Mouse (Mus musculus): ENCODE results near the gene Snx14. TPM values are rescaled to one million over a fixed set of nuclear protein-coding genes. Genes with fewer than 3 reads are reported as not detected.

The Snx14 gene
- polyA plus RNA-seq, 1 experiment from 2014 or later, result 11.8 TPM

- H3K9ac ChIP-seq, result no peak overlapping the region
- H3K27me3 ChIP-seq, result no peaks in the 10 kb centered on the region
- no peaks in the 10 kb centered on the region for H3K4me1 ChIP-seq (replicated peaks)
- no peaks in the 10 kb centered on the region for H3K9me3 ChIP-seq (replicated peaks)
- DNase-seq (no peak), ATAC-seq (ENCODE audit: low read depth) (no peak)
- H3K4me3 ChIP-seq (replicated peaks), result no peak overlapping the region
- 75% methylated on average over 3 of the region's 3 CpGs for WGBS (ENCODE audit: insufficient replicate concordance)
- H3K36me3 ChIP-seq, result no peaks in the 10 kb centered on the region
- no peak overlapping the region for H3K27ac ChIP-seq
- H3K4me2 ChIP-seq, result no peak overlapping the region
Measured at GRCm38 (mm10) chr9:88342701-88343100, 96.1 kb downstream of the Snx14 start.

GRCm38 (mm10) chr9:88342241-88342640 is 96.5 kb downstream of the Snx14 start:
- Histone ChIP-seq H3K9ac (no peak overlapping the region), H3K36me3 (no peaks in the 10 kb centered on the region), H3K27ac (no peak overlapping the region), H3K4me2 (no peak overlapping the region), H3K27me3 (no peaks in the 10 kb centered on the region), H3K9me3 (replicated peaks) (no peaks in the 10 kb centered on the region), H3K4me3 (replicated peaks) (no peak overlapping the region), H3K4me1 (replicated peaks) (no peaks in the 10 kb centered on the region)
- DNase-seq (no peak), ATAC-seq (ENCODE audit: low read depth) (no peak)
- WGBS (ENCODE audit: insufficient replicate concordance), result 62% methylated on average over 7 of the region's 7 CpGs

DNA sequence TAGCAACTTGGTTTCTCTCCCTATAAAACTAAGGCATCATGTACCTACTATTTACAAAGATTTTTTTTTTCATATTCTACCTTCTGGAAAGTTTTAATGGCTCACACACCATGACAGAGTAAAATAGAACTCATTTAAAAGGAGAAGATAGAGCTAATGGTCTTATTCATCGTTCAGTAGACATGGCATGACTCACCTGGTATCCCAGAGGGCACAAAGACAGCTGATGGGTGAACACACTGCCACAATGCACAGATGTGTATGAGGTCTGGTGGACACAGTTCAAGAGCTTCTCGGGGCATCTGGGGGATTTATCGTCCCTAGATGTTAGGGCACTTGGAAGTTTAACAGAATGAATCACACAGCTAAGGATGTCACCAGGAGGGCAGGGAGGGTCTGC is 97.9 kb downstream of the Snx14 start:
- Histone ChIP-seq H3K27ac (no peak overlapping the region), H3K4me1 (replicated peaks) (no peaks in the 10 kb centered on the region), H3K9me3 (replicated peaks) (no peaks in the 10 kb centered on the region), H3K4me3 (replicated peaks) (no peak overlapping the region), H3K9ac (no peak overlapping the region), H3K4me2 (no peak overlapping the region), H3K36me3 (no peaks in the 10 kb centered on the region), H3K27me3 (no peaks in the 10 kb centered on the region)
- ATAC-seq (ENCODE audit: low read depth), result no peak
- DNase-seq, result no peak
- WGBS (ENCODE audit: insufficient replicate concordance), result 70% methylated on average over 3 of the region's 3 CpGs

DNA sequence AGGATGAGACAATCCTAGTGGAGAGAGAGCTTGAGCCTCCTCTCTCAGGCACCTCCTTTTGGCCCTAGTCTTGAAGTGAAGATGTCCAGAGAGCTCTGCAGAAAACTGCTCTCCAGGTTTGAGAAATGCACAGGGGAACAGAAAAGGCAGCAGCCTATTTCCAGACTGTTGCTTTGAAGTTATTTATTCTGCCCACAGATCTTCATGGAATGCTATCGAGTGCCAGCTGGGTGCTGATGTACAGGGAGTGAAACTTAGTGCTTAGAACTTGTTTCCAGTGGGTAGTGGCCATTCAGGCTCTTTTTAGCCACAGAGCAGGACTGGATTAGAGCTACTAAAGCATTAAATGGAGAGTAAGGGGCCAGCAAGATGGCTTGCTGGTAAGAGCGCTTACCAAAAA is 102.9 kb downstream of the Snx14 start:
- no peaks in the 10 kb centered on the region for H3K36me3 ChIP-seq
- H3K4me2 ChIP-seq, result no peak overlapping the region
- H3K27me3 ChIP-seq, result no peaks in the 10 kb centered on the region
- no peak overlapping the region for H3K27ac ChIP-seq
- no peak overlapping the region for H3K4me3 ChIP-seq (replicated peaks)
- H3K4me1 ChIP-seq (replicated peaks), result no peaks in the 10 kb centered on the region; the same call in 1 of the 2 replicates
- DNase-seq, result no peak
- H3K9ac ChIP-seq, result no peak overlapping the region
- 67% methylated on average over 1 of the region's 2 CpGs for WGBS (ENCODE audit: insufficient replicate concordance)
- H3K9me3 ChIP-seq (replicated peaks), result no peaks in the 10 kb centered on the region
- no peak for ATAC-seq (ENCODE audit: low read depth)

GRCm38 (mm10) chr9:88332447-88332846 is 106.3 kb downstream of the Snx14 start:
- no peak overlapping the region for H3K4me2 ChIP-seq
- no peak overlapping the region for H3K27ac ChIP-seq
- no peak overlapping the region for H3K4me3 ChIP-seq (replicated peaks)
- H3K4me1 ChIP-seq (replicated peaks), result peaks cover 6% of the 10 kb centered on the region
- 49% methylated on average over 3 of the region's 3 CpGs for WGBS (ENCODE audit: insufficient replicate concordance)
- H3K36me3 ChIP-seq, result no peaks in the 10 kb centered on the region
- DNase-seq (no peak), ATAC-seq (ENCODE audit: low read depth) (no peak)
- no peaks in the 10 kb centered on the region for H3K9me3 ChIP-seq (replicated peaks)
- H3K27me3 ChIP-seq, result peaks cover 27% of the 10 kb centered on the region
- H3K9ac ChIP-seq, result no peak overlapping the region

GRCm38 (mm10) chr9:88330316-88330715 is 108.4 kb downstream of the Snx14 start:
- ATAC-seq (ENCODE audit: low read depth), result no peak

DNA sequence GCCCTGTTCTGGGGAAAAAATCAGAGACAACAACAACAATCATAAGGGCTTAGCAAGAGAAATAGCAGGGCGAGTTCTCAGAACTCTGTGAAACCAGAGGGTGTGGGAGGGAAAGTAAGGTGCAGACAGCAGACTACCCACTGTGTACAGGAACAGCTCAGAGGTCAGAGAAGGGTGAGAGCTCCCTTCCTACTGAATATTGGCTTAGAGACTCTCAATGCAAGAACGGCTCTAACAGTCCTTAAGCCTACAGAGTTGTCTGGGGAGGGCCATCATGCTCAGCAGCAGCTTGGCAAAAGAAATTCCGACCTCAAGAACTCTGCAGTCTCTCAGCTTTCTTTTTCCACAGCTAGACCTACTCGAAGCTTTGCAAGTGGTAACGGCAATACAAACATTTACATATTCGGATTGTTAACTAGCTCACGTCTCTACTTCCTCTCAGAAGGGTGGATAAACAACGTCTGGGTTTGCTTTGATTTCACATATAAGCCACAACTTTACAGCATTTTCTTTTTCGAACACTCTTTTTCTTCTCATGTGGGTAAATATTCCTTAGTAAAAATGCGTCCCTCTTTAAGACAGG is 109.5 kb downstream of the Snx14 start:
- H3K9ac ChIP-seq, result no peak overlapping the region
- peaks cover 42% of the 10 kb centered on the region for H3K27me3 ChIP-seq
- ATAC-seq (ENCODE audit: low read depth) (no peak), DNase-seq (no peak)
- H3K4me1 ChIP-seq (replicated peaks), result peaks cover 6% of the 10 kb centered on the region
- WGBS (ENCODE audit: insufficient replicate concordance), result 34% methylated on average over 10 of the region's 10 CpGs
- H3K4me3 ChIP-seq (replicated peaks), result peak overlapping the region; percentile 7; the same call in 1 of the 2 replicates
- H3K4me2 ChIP-seq, result peak overlapping the region; percentile 71
- H3K9me3 ChIP-seq (replicated peaks), result no peaks in the 10 kb centered on the region
- no peaks in the 10 kb centered on the region for H3K36me3 ChIP-seq
- no peak overlapping the region for H3K27ac ChIP-seq

More at GRCm38 (mm10) chr9:88330316-88330715, 108.4 kb downstream of the Snx14 start:
- WGBS (ENCODE audit: insufficient replicate concordance), result 51% methylated on average over 3 of the region's 3 CpGs
- Histone ChIP-seq H3K9me3 (replicated peaks) (no peaks in the 10 kb centered on the region), H3K4me1 (replicated peaks) (peaks cover 6% of the 10 kb centered on the region), H3K27me3 (peaks cover 42% of the 10 kb centered on the region), H3K27ac (no peak overlapping the region), H3K9ac (no peak overlapping the region), H3K4me2 (peak overlapping the region; percentile 71; the same call in 1 of the 2 replicates), H3K4me3 (replicated peaks) (no peak overlapping the region), H3K36me3 (no peaks in the 10 kb centered on the region)
- no peak for DNase-seq

GRCm38 (mm10) chr9:88328666-88329065 is 110.1 kb downstream of the Snx14 start:
- peaks cover 42% of the 10 kb centered on the region for H3K27me3 ChIP-seq
- H3K36me3 ChIP-seq, result no peaks in the 10 kb centered on the region
- H3K9me3 ChIP-seq (replicated peaks), result no peaks in the 10 kb centered on the region
- H3K4me3 ChIP-seq (replicated peaks), result peak overlapping the region; percentile 55
- H3K4me1 ChIP-seq (replicated peaks), result peaks cover 6% of the 10 kb centered on the region
- ATAC-seq (ENCODE audit: low read depth), result no peak
- DNase-seq, result no peak
- H3K4me2 ChIP-seq, result peak overlapping the region; percentile 71
- H3K27ac ChIP-seq, result no peak overlapping the region
- H3K9ac ChIP-seq, result no peak overlapping the region
- 33% methylated on average over 5 of the region's 5 CpGs for WGBS (ENCODE audit: insufficient replicate concordance)

- WGBS (ENCODE audit: insufficient replicate concordance), result 2% methylated on average over 63 of the region's 66 CpGs
- Histone ChIP-seq H3K4me1 (replicated peaks) (peaks cover 6% of the 10 kb centered on the region), H3K27ac (no peak within 1 kb of the TSS), H3K4me2 (peak within 1 kb of the TSS; percentile 71), H3K27me3 (peaks cover 42% of the 10 kb centered on the region), H3K9ac (peak within 1 kb of the TSS; percentile 56; the same call in 1 of the 2 replicates), H3K36me3 (no peaks in the 10 kb centered on the region), H3K9me3 (replicated peaks) (no peaks in the 10 kb centered on the region), H3K4me3 (replicated peaks) (peak within 1 kb of the TSS; percentile 55)
- ATAC-seq (ENCODE audit: low read depth) (peak; percentile 90), DNase-seq (peak; percentile 18)
Measured at GRCm38 (mm10) chr9:88326930-88327901, 111.5 kb downstream of the Snx14 start, which contains the start of gene Nt5e. Nt5e (plus strand) TSS chr9:88327197.
